8 mouse cellular contexts compared by ENCODE assay signal in genomic region chr15:12039671-12040406, GRCm38 (mm10). TPM values are rescaled to one million over a fixed set of nuclear protein-coding genes. Genes with fewer than 3 reads are reported as not detected.
A peak's percentile ranks its signal among the peaks of the same experiment; 100 is the strongest.
DNase-seq lines count a peak whose midpoint lies in the region; ATAC-seq and TF ChIP-seq lines count a peak whose summit lies in the region.

No protein-coding gene starts in this region.

- no peak overlapping the region for H3K4me3 ChIP-seq in layer of hippocampus, adult 2 months
- peak overlapping the region; percentile 13 to 46; a peak in 3 of 4 replicates for H3K4me3 ChIP-seq in ES-E14 (ENCODE audit: insufficient read depth in 1 of 2, low read depth in 1 of 2, low read length in 2 of 2, poor library complexity in 1 of 2, severe bottlenecking in 1 of 2)
- H3K4me3 ChIP-seq in embryonic facial prominence, embryonic 13.5 days, result no peak overlapping the region
- H3K4me3 ChIP-seq in midbrain, embryonic 12.5 days, result no peak overlapping the region

- H3K27ac ChIP-seq in layer of hippocampus, adult 2 months, result peak overlapping the region; percentile 43; the same call in 1 of the 2 replicates
- no peak overlapping the region for H3K27ac ChIP-seq in ES-E14 (ENCODE audit: insufficient read depth, low read depth, low read length, poor library complexity, severe bottlenecking)
- H3K27ac ChIP-seq in embryonic facial prominence, embryonic 13.5 days, result peak overlapping the region; percentile 66
- H3K27ac ChIP-seq in midbrain, embryonic 12.5 days (replicated peaks), result no peak overlapping the region; the same call in 1 of the 2 replicates

- H3K9me3 ChIP-seq in ES-E14 (ENCODE audit: control insufficient read depth, insufficient read depth, low read depth, low read length), result no peaks in the 10 kb centered on the region
- H3K9me3 ChIP-seq in embryonic facial prominence, embryonic 13.5 days, result 0 out of 2 replicates have a peak, but pooled peaks cover 3% of the 10 kb centered on the region
- H3K9me3 ChIP-seq in midbrain, embryonic 12.5 days, result no peaks in the 10 kb centered on the region

- DNase-seq in layer of hippocampus, adult 2 months (ENCODE audit: low spot score in 2 of 2), result no peak
- no peak for DNase-seq in layer of hippocampus, adult 9-10 months (ENCODE audit: low spot score)
- no peak for DNase-seq in ES-E14 (ENCODE audit: low read depth, low spot score)
- DNase-seq in left cerebral cortex, adult 18-20 months (ENCODE audit: low spot score in 2 of 2), result no peak
- no peak for DNase-seq in cerebellum, adult 11 months
- no peak for DNase-seq in embryo, embryonic 11 days

- peaks cover 13 to 20% of the 10 kb centered on the region in 2 experiments; a peak in 3 of 4 replicates for H3K4me1 ChIP-seq in ES-E14 (ENCODE audit: control insufficient read depth in 2 of 2, insufficient read depth in 2 of 2, low read length in 2 of 2, poor library complexity in 1 of 2)
- H3K4me1 ChIP-seq in embryonic facial prominence, embryonic 13.5 days, result peaks cover 21% of the 10 kb centered on the region
- H3K4me1 ChIP-seq in midbrain, embryonic 12.5 days, result peaks cover 15% of the 10 kb centered on the region

- no peak for TF ChIP-seq CTCF in layer of hippocampus, adult 2 months (conservative IDR thresholded peaks at IDR 0.05)

- 43% methylated on average over 15 of the region's 15 CpGs for WGBS in embryonic facial prominence, embryonic 13.5 days
- WGBS in midbrain, embryonic 12.5 days, result 68% methylated on average over 15 of the region's 15 CpGs

- peak; percentile 58; the same call in 1 of the 2 replicates for ATAC-seq in embryonic facial prominence, embryonic 13.5 days (ENCODE audit: insufficient number of reproducible peaks, insufficient read depth, low FRiP score, low TSS enrichment, low read depth)
- peak; percentile 59 for ATAC-seq in midbrain, embryonic 12.5 days (ENCODE audit: low FRiP score, low read depth)

- in situ Hi-C loops in ES-E14 (cut with MboI; ENCODE audit: low sequenced_read_pairs in 2 of 2, unreplicated experiment in 2 of 2), result no loop called here

- peak overlapping the region; percentile 27 for H3K4me2 ChIP-seq in embryonic facial prominence, embryonic 13.5 days
- no peak overlapping the region for H3K4me2 ChIP-seq in midbrain, embryonic 12.5 days (replicated peaks)

- no peaks in the 10 kb centered on the region for H3K36me3 ChIP-seq in ES-E14 (ENCODE audit: control insufficient read depth, insufficient read depth, low read length, poor library complexity, severe bottlenecking)
- no peaks in the 10 kb centered on the region for H3K36me3 ChIP-seq in embryonic facial prominence, embryonic 13.5 days
- H3K36me3 ChIP-seq in midbrain, embryonic 12.5 days, result no peaks in the 10 kb centered on the region

- H3K27me3 ChIP-seq in embryonic facial prominence, embryonic 13.5 days, result no peaks in the 10 kb centered on the region
- H3K27me3 ChIP-seq in midbrain, embryonic 12.5 days, result no peaks in the 10 kb centered on the region

- H3K9ac ChIP-seq in ES-E14 (ENCODE audit: insufficient read depth, low read depth, low read length, poor library complexity, severe bottlenecking), result peak overlapping the region; percentile 10; the same call in 1 of the 2 replicates
- no peak overlapping the region for H3K9ac ChIP-seq in embryonic facial prominence, embryonic 13.5 days
- no peak overlapping the region for H3K9ac ChIP-seq in midbrain, embryonic 12.5 days (replicated peaks)

TF ChIP-seq in ES-E14, 5 proteins besides CTCF, POLR2A, EP300 and RAD21:
- TF ChIP-seq ZC3H11A (IDR thresholded peaks at IDR 0.05; ENCODE audit: borderline replicate concordance, low read depth, low read length) (no peak), CHD2 (IDR thresholded peaks at IDR 0.05; ENCODE audit: low read depth, low read length) (no peak), ZNF384 (IDR thresholded peaks at IDR 0.05; ENCODE audit: low read depth, low read length) (no peak), MAFK (IDR thresholded peaks at IDR 0.05; ENCODE audit: insufficient read depth, low read depth, low read length) (no peak), HCFC1 (IDR thresholded peaks at IDR 0.05; ENCODE audit: borderline replicate concordance, insufficient read depth, low read length) (no peak)

RNA-seq across cellular contexts. Expression of gene Sub1, which starts 43.1 kb away (rescaled TPM):
- 100 to 1,000 TPM; 303 to 321 TPM for total RNA-seq in layer of hippocampus, adult 2 months (2021)
- total RNA-seq in ES-E14 (2012; rRNA removed), result 212 and 301 TPM in 2 replicates
- 721 and 790 TPM in 2 replicates for polyA plus RNA-seq in embryonic facial prominence, embryonic 13.5 days (2015; fragmentation: Nextera tagmentation; extraction: Ambion mirVana)
- 641 and 665 TPM in 2 replicates for polyA plus RNA-seq in midbrain, embryonic 12.5 days (2016; fragmentation: Nextera tagmentation; extraction: Ambion mirVana)
- total RNA-seq in left cerebral cortex, adult 18-20 months (2021), result 100 to 1,000 TPM; 299 to 323 TPM

Comparison
In these comparisons a context has a peak if more than half of its experiments do, and no peak if none do; other contexts are left out.
1. H3K27ac ChIP-seq: peak in layer of hippocampus, adult 2 months (single experiment) and embryonic facial prominence, embryonic 13.5 days (single experiment); none in ES-E14 (single experiment) and midbrain, embryonic 12.5 days (single experiment).
2. H3K4me3 ChIP-seq: peak in ES-E14 (2 of 2); none in layer of hippocampus, adult 2 months (single experiment), embryonic facial prominence, embryonic 13.5 days (single experiment) and midbrain, embryonic 12.5 days (single experiment).